Mouse (Mus musculus): ENCODE measurements around the gene Hcfc1r1.

DNA sequence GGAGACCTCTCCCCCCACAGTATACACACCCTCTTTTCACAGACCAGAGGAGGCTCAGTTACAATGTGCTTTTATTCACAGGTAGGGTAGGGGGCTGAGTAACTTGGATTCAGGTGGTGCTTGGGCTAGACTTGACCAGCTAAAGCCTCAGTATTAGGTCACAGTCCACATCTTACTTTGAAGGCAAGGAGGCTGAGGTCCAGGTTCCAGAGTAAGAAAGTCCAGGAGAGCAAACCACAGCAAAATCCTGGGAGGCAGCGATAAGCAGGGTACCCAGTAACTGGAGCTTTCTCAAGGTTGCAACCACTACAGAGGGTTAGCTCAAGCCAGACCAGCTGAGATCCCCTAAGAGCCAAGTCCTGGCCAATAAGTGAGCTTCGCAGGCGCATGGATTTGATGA is 9.1 kb downstream of the Hcfc1r1 start:
- no peak for TF ChIP-seq CTCF (IDR thresholded peaks at IDR 0.05; ENCODE audit: low read depth, low read length)
- no peak for TF ChIP-seq POLR2A (IDR thresholded peaks at IDR 0.05; ENCODE audit: insufficient read depth, low read length)
- no peak for TF ChIP-seq EP300 (IDR thresholded peaks at IDR 0.05; ENCODE audit: insufficient read depth, low read depth, low read length)
